Mouse (Mus musculus) kidney, postnatal 10 days (tissue): ENCODE results near the gene Crat.

ENCODE experiments used
- DNase-seq: peaks from one replicate; pipeline ENCODE4 v3.0.0; 2021; ENCODE audit warnings: mixed read lengths

The Crat gene

GRCm38 (mm10) chr2:30402843-30403242 lies 12.8 kb downstream of the Crat start:
- DNase-seq, result no peak

DNA sequence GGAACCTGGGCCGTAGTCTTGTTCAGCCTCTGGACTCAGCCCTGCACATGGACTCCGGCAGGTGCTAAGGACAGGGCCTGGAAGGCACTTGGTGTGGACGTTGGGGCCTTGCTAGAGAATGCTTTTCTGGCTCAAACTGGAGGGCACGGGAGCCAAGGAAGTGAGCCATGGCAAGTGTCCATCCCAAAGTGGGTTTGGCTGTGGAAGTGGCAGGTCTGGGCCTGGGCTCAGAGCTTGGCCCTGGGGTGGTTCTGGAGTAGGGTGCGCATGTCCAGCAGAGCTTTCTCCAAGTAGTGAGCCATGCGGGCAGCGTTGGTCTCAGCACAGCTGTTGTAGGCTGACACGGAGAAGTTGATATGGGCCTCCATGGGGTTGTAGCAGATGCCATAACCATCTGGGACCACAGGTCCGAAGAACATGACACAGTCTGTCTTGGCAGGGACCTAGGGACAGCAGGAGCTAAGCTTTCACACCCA lies 13.2 kb downstream of the Crat start:
- DNase-seq, result no peak

- DNase-seq, result no peak
These were observed 14.0 kb downstream of the Crat start for GRCm38 (mm10) chr2:30401581-30401980.

- DNase-seq, result no peak
These were observed 16.1 kb downstream of the Crat start for GRCm38 (mm10) chr2:30399191-30400171.

DNA sequence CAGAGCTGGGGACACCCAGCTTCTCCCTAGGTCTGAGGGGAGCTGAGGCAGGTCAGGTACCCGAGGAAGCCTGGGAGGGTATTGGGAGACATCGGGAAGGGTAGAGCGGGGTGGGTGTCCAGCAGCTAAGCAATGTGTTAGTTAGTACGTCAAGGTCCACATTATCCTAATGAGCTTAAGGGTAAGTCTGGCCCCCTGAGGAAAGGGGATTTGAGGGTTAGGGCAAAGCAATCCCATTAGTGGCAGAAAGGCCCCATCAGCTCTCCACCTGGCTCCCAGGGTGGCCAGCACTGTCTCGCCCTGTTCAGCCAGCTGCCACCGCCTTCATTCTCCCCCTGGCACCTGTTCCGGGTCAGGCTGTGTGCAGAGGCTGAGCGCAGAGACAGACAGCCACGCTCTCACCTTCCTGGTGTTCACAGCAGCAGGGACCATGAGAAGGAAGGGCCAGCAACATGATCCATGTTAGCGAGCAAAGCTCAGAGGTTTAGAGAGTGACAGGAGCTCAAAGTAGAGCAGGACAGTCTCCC lies 17.6 kb downstream of the Crat start:
- no peak for DNase-seq

GRCm38 (mm10) chr2:30396246-30396645 lies 19.4 kb downstream of the Crat start:
- DNase-seq, result no peak

DNA sequence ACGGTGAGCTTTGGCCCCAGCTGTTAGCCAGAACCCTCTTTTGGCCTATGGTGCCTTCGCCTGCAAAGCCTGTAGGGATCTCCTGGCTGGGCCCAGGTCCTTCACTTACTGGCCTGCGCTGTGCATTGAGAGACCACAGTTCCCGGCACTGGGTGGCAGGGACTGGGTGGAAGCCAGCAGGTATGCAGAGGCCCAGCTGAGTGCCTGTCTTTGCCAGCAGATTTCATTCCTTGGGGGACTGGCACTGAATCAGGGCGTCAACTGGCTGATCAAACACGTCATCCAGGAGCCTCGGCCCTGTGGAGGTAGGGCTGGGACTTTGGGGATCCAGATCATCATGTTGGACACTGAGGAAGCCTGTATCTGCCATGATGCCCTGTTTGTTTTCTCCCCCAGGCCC lies 19.9 kb downstream of the Crat start:
- no peak for DNase-seq

DNA sequence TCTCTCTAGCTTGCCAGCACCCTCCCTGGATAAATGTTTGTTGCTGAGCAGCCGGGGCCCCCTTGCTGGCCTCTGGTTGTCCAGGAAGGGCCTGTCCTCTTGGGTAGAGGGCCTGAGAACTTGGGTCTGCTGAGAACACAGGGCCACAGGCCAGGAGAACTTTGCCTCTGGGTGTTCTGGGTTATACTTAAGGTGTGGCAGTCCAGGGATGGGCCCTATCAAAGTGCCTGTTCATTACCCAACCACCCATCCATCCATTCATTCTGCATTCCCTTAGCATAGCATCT lies 22.3 kb downstream of the Crat start:
- no peak for DNase-seq

DNA sequence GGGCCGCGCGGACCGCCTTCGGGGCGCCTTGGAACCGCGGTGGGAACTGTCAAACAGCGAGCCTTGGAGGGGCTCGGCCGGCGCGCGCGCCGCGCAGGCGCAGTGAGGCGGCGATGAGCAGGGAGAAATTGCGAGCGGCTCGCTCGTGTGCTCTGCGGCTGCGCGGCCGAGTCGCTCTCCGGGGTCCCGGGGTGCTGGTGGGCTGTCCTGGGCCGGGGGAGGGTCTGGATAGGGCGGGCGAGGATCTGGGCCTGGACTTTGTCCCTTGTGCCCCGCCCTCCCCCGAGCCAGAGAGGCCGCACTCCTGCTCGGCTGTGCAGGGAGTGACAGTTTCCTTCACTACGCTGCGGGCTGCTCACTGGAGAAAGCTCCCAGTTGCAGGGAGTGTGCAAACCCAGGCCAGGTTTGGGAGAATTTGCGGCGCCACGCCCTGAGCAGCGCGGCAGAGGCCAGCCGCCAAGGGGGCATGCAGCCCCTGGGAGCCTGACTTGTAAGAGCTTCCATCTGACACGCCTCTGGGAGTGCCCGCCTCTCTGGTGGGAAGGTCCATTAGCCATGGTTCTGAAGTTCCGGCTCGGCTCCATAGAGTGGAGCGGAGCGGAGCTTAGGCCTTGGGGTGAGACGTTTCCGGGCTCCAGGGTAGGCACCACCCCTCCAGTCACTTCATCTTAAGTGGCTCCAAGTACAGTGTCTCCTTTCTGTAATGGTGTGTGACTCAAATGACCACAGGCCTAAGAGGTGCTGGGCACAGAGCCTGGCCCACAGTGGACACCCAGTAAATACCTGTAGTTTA lies 22.8 kb downstream of the Crat start:
- DNase-seq, result peak; percentile 91

GRCm38 (mm10) chr2:30392114-30392576 lies 23.5 kb downstream of the Crat start, which contains the start of gene Dolpp1:
TSS of gene Dolpp1 (plus strand) at chr2:30392254.
- DNase-seq, result peak; percentile 98

DNA sequence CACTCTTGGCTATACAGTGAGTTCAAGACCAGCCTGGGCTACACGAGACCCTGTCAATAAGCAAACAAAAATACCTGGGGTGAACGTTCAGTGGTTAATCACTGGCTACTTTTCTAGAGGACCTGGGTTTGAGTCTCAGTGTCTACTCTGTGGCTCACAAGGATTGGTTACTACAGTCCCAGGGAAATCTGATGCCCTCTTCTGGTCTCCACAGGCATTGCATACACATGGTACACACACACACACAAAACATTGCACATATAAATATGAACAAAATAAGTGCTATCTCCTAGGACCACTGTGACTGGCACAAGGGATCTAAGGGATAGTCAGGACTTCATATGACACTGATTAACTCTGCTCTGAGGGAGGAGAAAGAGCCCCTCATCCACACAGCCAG lies 26.6 kb downstream of the Crat start:
- no peak for DNase-seq

- no peak for DNase-seq
These were observed 28.7 kb downstream of the Crat start for GRCm38 (mm10) chr2:30386913-30387312.

DNA sequence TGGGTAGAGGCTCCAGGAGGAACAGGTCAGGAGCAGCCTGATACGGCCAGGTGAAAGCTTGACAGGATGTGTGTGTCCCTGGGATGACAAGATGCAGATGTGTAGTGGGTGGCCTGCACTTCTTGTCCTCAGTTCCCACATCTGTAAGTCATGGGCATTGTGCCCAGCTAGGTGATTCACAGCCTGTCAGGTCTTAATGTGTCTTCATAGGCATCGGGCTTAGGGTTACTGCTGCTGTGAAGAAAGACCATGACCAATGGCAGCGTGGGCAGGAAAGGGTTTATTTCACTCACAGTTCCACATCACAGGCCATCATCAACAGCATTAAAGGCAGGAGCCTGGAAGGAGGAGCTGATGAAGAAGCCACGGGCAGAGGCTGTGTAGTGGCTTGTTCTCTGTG lies 30.0 kb downstream of the Crat start:
- no peak for DNase-seq

- DNase-seq, result no peak
These were observed 30.8 kb downstream of the Crat start for GRCm38 (mm10) chr2:30384814-30385213.

DNA sequence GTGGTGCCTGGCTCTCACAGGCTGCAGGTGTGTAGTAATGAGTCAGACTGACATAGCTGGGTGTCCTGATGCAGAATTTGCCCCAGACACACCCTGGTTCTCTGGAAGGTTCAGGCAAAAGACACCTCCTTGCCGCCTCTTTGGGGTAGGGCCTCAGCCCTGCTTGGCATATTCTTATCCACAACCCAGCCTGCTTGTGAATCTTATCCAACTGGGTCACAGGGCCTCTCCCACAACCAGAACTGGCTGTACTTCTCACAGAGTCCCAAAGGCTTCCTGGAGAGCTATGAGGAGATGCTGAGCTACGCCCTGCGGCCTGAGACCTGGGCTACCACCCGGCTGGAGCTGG lies 34.3 kb downstream of the Crat start:
- DNase-seq, result no peak

- no peak for DNase-seq
These were observed 34.8 kb downstream of the Crat start for GRCm38 (mm10) chr2:30380564-30381376.

GRCm38 (mm10) chr2:30379307-30379706 lies 36.3 kb downstream of the Crat start:
- no peak for DNase-seq

- DNase-seq, result no peak
These were observed 37.9 kb downstream of the Crat start for GRCm38 (mm10) chr2:30377721-30378120.

DNA sequence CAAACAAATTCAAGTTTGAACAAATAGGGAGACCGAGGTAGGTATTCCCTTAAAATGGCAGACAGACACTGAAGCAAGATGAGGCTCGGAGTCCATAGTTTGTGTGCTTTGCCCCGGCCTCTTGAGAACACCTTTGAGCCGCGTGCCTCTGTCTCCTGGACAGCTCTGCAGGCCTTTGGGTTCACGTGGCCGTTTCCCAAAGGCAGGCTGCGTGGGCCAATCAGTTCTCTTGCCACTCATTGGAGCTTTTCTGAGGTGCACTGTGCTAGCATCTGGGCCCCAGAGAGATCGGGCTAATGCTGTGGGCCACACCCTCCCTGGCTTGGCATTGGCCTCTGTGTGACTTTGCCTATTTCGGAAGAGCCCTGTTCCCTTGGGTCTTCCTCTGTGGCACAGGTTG lies 39.7 kb downstream of the Crat start:
- no peak for DNase-seq

DNA sequence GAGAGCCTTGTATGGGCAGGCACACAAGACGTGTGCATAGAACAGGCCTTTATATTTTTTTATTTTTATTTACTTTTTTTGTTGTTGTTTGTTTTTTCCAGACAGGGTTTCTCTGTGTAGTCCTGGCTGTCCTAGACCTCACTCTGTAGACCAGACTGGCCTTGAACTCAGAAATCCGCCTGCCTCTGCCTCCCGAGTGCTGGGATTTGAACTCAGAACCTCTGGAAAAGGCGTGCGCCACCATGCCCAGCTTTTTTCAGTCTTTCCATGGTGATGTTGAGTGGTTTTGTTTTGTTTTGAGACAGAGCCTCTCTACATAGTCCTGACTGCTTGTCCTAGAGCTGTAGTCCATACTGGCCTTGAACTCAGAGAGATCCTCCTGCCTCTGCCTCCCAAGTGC lies 42.9 kb downstream of the Crat start:
- no peak for DNase-seq

DNA sequence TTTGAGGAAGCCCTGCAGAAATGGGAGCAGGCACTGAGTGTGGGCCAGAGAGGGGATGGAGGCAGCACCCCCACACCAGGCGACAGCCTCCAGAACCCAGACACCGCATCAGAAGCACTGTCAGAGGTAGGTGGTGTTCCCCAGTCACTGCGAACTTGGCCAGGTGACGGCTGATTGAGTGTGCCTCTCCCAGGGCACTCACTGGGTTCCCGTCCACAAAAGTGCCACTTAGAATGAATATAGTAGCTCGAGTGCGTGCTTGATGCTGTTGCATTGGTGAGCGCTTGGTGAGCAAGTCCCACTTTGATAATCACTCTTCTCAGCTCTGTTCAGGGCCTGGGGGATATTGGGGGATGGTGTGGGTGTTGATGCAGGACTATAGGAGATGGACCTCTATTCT lies 44.1 kb downstream of the Crat start:
- DNase-seq, result no peak

GRCm38 (mm10) chr2:30366203-30366602 lies 49.4 kb downstream of the Crat start:
- DNase-seq, result peak; percentile 54
